Mouse (Mus musculus): Measurements from ENCODE around the gene Asxl2. TPM values are rescaled to one million over a fixed set of nuclear protein-coding genes. Genes with fewer than 3 reads are reported as not detected.

The Asxl2 gene
- polyA plus RNA-seq, 1 experiment: 7.0 TPM

GRCm38 (mm10) chr12:3427067-3427889 is 621 bp downstream of the Asxl2 start:
- Histone ChIP-seq H3K4me2 (ENCODE audit: low read depth) (peak overlapping the region; percentile 70), H3K79me2 (ENCODE audit: control insufficient read depth, insufficient read depth) (peaks cover 63% of the 10 kb centered on the region), H3ac (ENCODE audit: control insufficient read depth, insufficient read length) (peak overlapping the region; percentile 80), H3K36me3 (ENCODE audit: control insufficient read depth, insufficient read depth) (no peaks in the 10 kb centered on the region), H3K27me3 (ENCODE audit: control insufficient read depth, insufficient read depth, insufficient read length) (no peaks in the 10 kb centered on the region), H3K4me3 (peak overlapping the region; percentile 92)
- TF ChIP-seq MYOG (IDR thresholded peaks at IDR 0.05; ENCODE audit: control insufficient read depth in 1 of 3, insufficient read depth in 1 of 3, insufficient read length in 2 of 3, low read depth in 2 of 3) (peak in 1 of 3 experiments; percentile 0), POLR2AphosphoS2 (IDR thresholded peaks at IDR 0.05; ENCODE audit: insufficient read length, low read depth) (peak; percentile 76), POLR2A (IDR thresholded peaks at IDR 0.05; ENCODE audit: insufficient read length, low read depth) (peak; percentile 66), MYOD1 (IDR thresholded peaks at IDR 0.05; ENCODE audit: control insufficient read depth in 1 of 3, insufficient read length in 2 of 3, low read depth in 2 of 3) (peak in 1 of 3 experiments; percentile 4), TCF3 (IDR thresholded peaks at IDR 0.05; ENCODE audit: insufficient read length, low read depth) (no peak)

DNA sequence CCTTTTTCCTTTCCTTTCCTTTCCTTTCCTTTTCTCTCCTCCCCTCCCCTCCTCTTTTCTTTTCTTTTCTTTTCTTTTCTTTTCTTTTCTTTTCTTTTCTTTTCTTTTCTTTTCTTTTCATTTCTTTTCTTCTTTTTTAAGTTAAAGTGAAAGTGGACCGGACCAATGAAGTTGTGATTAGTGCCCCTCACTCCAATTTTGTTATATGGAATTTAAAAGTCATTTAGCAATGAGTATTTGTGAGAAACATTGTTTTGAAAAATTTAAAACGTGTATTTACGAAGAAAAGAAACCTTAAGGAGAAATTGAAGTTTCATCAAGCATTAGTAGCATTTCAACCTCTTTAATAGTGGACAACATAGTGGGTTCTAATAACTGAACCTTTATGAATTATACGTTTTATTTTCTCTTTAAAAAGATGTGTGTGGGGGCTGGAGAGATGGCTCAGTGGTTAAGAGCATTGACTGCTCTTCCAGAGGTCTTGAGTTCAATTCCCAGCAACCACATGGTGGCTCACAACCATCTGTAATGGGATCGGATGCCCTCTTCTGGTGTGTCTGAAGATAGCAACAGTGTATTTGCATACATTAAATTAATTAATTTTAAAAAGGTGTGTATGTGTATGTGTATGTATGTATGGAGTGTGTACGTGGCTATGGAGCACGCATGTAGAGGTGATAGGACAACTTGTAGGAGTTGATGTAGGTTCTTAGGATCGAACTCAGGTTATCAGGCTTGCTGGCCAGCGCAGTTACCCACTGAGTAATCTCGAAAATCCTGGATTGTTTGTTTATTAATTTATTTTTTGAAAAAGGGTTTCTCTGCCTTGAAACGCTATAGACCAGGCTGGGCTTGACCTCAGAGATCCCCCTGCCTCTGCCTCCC is 1.5 kb downstream of the Asxl2 start:
- no peaks in the 10 kb centered on the region for H3K27me3 ChIP-seq (ENCODE audit: control insufficient read depth, insufficient read depth, insufficient read length)
- H3K36me3 ChIP-seq (ENCODE audit: control insufficient read depth, insufficient read depth): no peaks in the 10 kb centered on the region
- TF ChIP-seq POLR2A (IDR thresholded peaks at IDR 0.05; ENCODE audit: insufficient read length, low read depth) (no peak), TCF12 (IDR thresholded peaks at IDR 0.05; ENCODE audit: insufficient read depth, poor library complexity, severe bottlenecking) (no peak), POLR2AphosphoS2 (IDR thresholded peaks at IDR 0.05; ENCODE audit: insufficient read length, low read depth) (no peak), E2F4 (IDR thresholded peaks at IDR 0.05; ENCODE audit: insufficient read depth) (no peak), TCF3 (IDR thresholded peaks at IDR 0.05; ENCODE audit: insufficient read length, low read depth) (no peak), REST (IDR thresholded peaks at IDR 0.05; ENCODE audit: insufficient read depth, insufficient read length) (no peak), MYOD1 (IDR thresholded peaks at IDR 0.05; ENCODE audit: control insufficient read depth in 1 of 3, insufficient read length in 2 of 3, low read depth in 2 of 3) (no peak), SRF (IDR thresholded peaks at IDR 0.05; ENCODE audit: control insufficient read depth, insufficient read length, low read depth) (no peak), MYOG (IDR thresholded peaks at IDR 0.05; ENCODE audit: control insufficient read depth in 1 of 3, insufficient read depth in 1 of 3, insufficient read length in 2 of 3, low read depth in 2 of 3) (no peak), USF1 (IDR thresholded peaks at IDR 0.05; ENCODE audit: low read depth) (no peak), MAX (IDR thresholded peaks at IDR 0.05; ENCODE audit: low read depth) (no peak), CEBPB (IDR thresholded peaks at IDR 0.05; ENCODE audit: insufficient read depth, poor library complexity, severe bottlenecking) (no peak)
- peak overlapping the region; percentile 80 for H3ac ChIP-seq (ENCODE audit: control insufficient read depth, insufficient read length)
- peaks cover 71% of the 10 kb centered on the region for H3K79me2 ChIP-seq (ENCODE audit: control insufficient read depth, insufficient read depth)
- H3K4me3 ChIP-seq: peak overlapping the region; percentile 92
- peak overlapping the region; percentile 70 for H3K4me2 ChIP-seq (ENCODE audit: low read depth)

GRCm38 (mm10) chr12:3429681-3430442 is 3.2 kb downstream of the Asxl2 start:
- peaks cover 81% of the 10 kb centered on the region for H3K79me2 ChIP-seq (ENCODE audit: control insufficient read depth, insufficient read depth)
- peak overlapping the region; percentile 22 for H3K4me2 ChIP-seq (ENCODE audit: low read depth)
- H3K36me3 ChIP-seq (ENCODE audit: control insufficient read depth, insufficient read depth): no peaks in the 10 kb centered on the region
- H3ac ChIP-seq (ENCODE audit: control insufficient read depth, insufficient read length): no peak overlapping the region
- no peak for TF ChIP-seq SRF (IDR thresholded peaks at IDR 0.05; ENCODE audit: control insufficient read depth, insufficient read length, low read depth)
- TF ChIP-seq MYOG (IDR thresholded peaks at IDR 0.05; ENCODE audit: control insufficient read depth in 1 of 3, insufficient read depth in 1 of 3, insufficient read length in 2 of 3, low read depth in 2 of 3): no peak
- no peak for TF ChIP-seq MAX (IDR thresholded peaks at IDR 0.05; ENCODE audit: low read depth)
- TF ChIP-seq E2F4 (IDR thresholded peaks at IDR 0.05; ENCODE audit: insufficient read depth): no peak
- TF ChIP-seq POLR2A (IDR thresholded peaks at IDR 0.05; ENCODE audit: insufficient read length, low read depth): no peak
- TF ChIP-seq REST (IDR thresholded peaks at IDR 0.05; ENCODE audit: insufficient read depth, insufficient read length): no peak
- no peak for TF ChIP-seq MYOD1 (IDR thresholded peaks at IDR 0.05; ENCODE audit: control insufficient read depth in 1 of 3, insufficient read length in 2 of 3, low read depth in 2 of 3)
- no peak for TF ChIP-seq POLR2AphosphoS2 (IDR thresholded peaks at IDR 0.05; ENCODE audit: insufficient read length, low read depth)
- no peak for TF ChIP-seq TCF3 (IDR thresholded peaks at IDR 0.05; ENCODE audit: insufficient read length, low read depth)
- TF ChIP-seq TCF12 (IDR thresholded peaks at IDR 0.05; ENCODE audit: insufficient read depth, poor library complexity, severe bottlenecking): no peak
- no peak for TF ChIP-seq USF1 (IDR thresholded peaks at IDR 0.05; ENCODE audit: low read depth)
- TF ChIP-seq CEBPB (IDR thresholded peaks at IDR 0.05; ENCODE audit: insufficient read depth, poor library complexity, severe bottlenecking): no peak
- H3K4me3 ChIP-seq: no peak overlapping the region
- H3K27me3 ChIP-seq (ENCODE audit: control insufficient read depth, insufficient read depth, insufficient read length): no peaks in the 10 kb centered on the region

DNA sequence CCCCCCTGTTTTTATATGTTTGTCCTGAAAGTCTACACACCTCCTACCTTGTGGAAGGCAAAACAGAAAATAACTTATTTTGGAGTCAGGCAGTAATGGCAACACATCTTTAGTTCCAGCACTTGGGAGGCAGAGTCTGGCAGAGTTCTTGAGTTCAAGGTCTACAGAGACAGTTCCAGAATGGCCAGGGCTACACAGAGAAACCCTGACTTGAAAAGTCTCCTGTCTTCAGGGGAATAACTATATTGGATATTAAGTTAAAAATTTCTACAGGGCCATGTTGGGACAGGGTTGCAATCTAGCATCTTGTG is 3.7 kb downstream of the Asxl2 start:
- H3K36me3 ChIP-seq (ENCODE audit: control insufficient read depth, insufficient read depth): no peaks in the 10 kb centered on the region
- peaks cover 81% of the 10 kb centered on the region for H3K79me2 ChIP-seq (ENCODE audit: control insufficient read depth, insufficient read depth)
- H3K27me3 ChIP-seq (ENCODE audit: control insufficient read depth, insufficient read depth, insufficient read length): no peaks in the 10 kb centered on the region
- H3K4me3 ChIP-seq: no peak overlapping the region
- no peak overlapping the region for H3K4me2 ChIP-seq (ENCODE audit: low read depth)
- H3ac ChIP-seq (ENCODE audit: control insufficient read depth, insufficient read length): no peak overlapping the region
- no peak for TF ChIP-seq REST (IDR thresholded peaks at IDR 0.05; ENCODE audit: insufficient read depth, insufficient read length)
- TF ChIP-seq POLR2AphosphoS2 (IDR thresholded peaks at IDR 0.05; ENCODE audit: insufficient read length, low read depth): no peak
- TF ChIP-seq E2F4 (IDR thresholded peaks at IDR 0.05; ENCODE audit: insufficient read depth): no peak
- no peak for TF ChIP-seq MAX (IDR thresholded peaks at IDR 0.05; ENCODE audit: low read depth)
- no peak for TF ChIP-seq TCF3 (IDR thresholded peaks at IDR 0.05; ENCODE audit: insufficient read length, low read depth)
- TF ChIP-seq MYOG (IDR thresholded peaks at IDR 0.05; ENCODE audit: control insufficient read depth in 1 of 3, insufficient read depth in 1 of 3, insufficient read length in 2 of 3, low read depth in 2 of 3): no peak
- no peak for TF ChIP-seq USF1 (IDR thresholded peaks at IDR 0.05; ENCODE audit: low read depth)
- no peak for TF ChIP-seq POLR2A (IDR thresholded peaks at IDR 0.05; ENCODE audit: insufficient read length, low read depth)
